Mouse (Mus musculus) lung, postnatal 0 days (tissue): ENCODE results near the gene Rpl7a. TPM values are rescaled to one million over a fixed set of nuclear protein-coding genes. Genes with fewer than 3 reads are reported as not detected.

Source experiments
- ATAC-seq: fragments of 200-750 bp; cut with Nextera tagmentation; 2 replicates; pipeline ENCODE4 v1.8.0; 2017; ENCODE audit warnings: moderate library complexity
- DNase-seq: peaks from one replicate; pipeline ENCODE4 v3.0.0-alpha.2; 2016; ENCODE audit warnings: low spot score
- H3K27ac ChIP-seq: fragments of 300-500 bp; sonication (generic); 2 replicates; pipeline ENCODE4 v1.5.1; 2014; ENCODE audit warnings: antibody characterized with exemption, mild to moderate bottlenecking, low read length, mixed read lengths
- H3K27me3 ChIP-seq: fragments of 300-500 bp; sonication (generic); replicated peaks from 2 replicates; pipeline ENCODE4 v1.6.1; 2014; ENCODE audit warnings: low read length, mixed read lengths; ENCODE audit not compliant: insufficient read depth
- H3K36me3 ChIP-seq: fragments of 300-500 bp; sonication (generic); 2 replicates; pipeline ENCODE4 v1.6.1; 2014; ENCODE audit warnings: low read length, mixed read lengths; ENCODE audit not compliant: insufficient read depth
- H3K4me1 ChIP-seq: fragments of 300-500 bp; sonication (generic); 2 replicates; pipeline ENCODE4 v1.6.1; 2014; ENCODE audit warnings: antibody characterized with exemption, low read depth, low read length, mixed read lengths; ENCODE audit not compliant: insufficient read depth
- H3K4me2 ChIP-seq: fragments of 300-500 bp; sonication (generic); replicated peaks from 2 replicates; pipeline ENCODE4 v1.6.1; 2014; ENCODE audit warnings: low read depth, mild to moderate bottlenecking, low read length, moderate library complexity, mixed read lengths
- H3K4me3 ChIP-seq: fragments of 300-500 bp; sonication (generic); 2 replicates; pipeline ENCODE4 v1.5.1; 2014; ENCODE audit warnings: low read depth, low read length
- H3K9ac ChIP-seq: fragments of 300-500 bp; sonication (generic); replicated peaks from 2 replicates; pipeline ENCODE4 v1.6.1; 2014; ENCODE audit warnings: low read depth, mild to moderate bottlenecking
- H3K9me3 ChIP-seq: fragments of 300-500 bp; sonication (generic); 2 replicates; pipeline ENCODE4 v1.6.1; 2016; ENCODE audit warnings: low read length, mixed read lengths
- CTCF ChIP-seq: IDR thresholded peaks from 2 replicates; pipeline ENCODE4 v1.5.1; 2016; ENCODE audit warnings: antibody characterized with exemption, mild to moderate bottlenecking
- EP300 ChIP-seq: IDR thresholded peaks from 2 replicates; pipeline ENCODE4 v1.6.1; 2016; ENCODE audit warnings: antibody characterized with exemption, mild to moderate bottlenecking, control low read depth
- WGBS: fragments of 180-500 bp; shearing (Covaris S2); extraction: QIAGEN DNeasy Blood & Tissue Kit; methylation state at CpG from one replicate; pipeline ENCODE4 v1.1.7; 2014; 5-methylcytosine and 5-hydroxymethylcytosine counted together
- polyA plus RNA-seq: library from polyadenylated mRNA; unstranded; fragments of >200 nt; fragmentation: Nextera tagmentation; extraction: Ambion mirVana; gene quantifications from 2 replicates; pipeline ENCODE4 v1.2.1, GENCODE M21; 2015

Gene Rpl7a
- polyA plus RNA-seq, 1 experiment from 2014 or later: 417 TPM

DNA sequence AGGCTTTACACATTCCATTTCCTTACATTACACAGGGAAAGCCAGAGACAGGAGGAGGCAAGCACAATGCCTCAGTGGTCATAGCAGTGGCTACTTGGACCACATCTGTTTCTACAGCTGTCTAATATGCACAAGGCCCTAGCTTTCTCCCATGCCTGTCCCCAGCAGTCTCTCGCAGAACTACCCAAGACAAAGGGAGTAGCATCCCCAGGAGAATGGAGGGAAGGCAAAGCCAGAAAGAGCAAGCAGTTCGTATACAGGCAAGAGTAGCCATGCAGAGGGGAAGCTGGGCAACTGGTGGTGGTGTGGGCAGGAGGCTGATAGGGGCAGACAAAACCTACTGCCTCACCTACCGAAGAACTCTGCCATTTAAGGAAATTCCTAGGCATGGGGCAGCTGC, 4.1 kb upstream of the Rpl7a start:
- no peaks in the 10 kb centered on the region for H3K9me3 ChIP-seq
- no peak overlapping the region for H3K27ac ChIP-seq
- 92% methylated on average over 3 of the region's 3 CpGs for WGBS
- 0 out of 2 replicates have a peak, but pooled peaks cover 4% of the 10 kb centered on the region for H3K36me3 ChIP-seq
- no peaks in the 10 kb centered on the region for H3K27me3 ChIP-seq
- H3K9ac ChIP-seq: no peak overlapping the region
- H3K4me2 ChIP-seq: no peak overlapping the region
- ATAC-seq (no peak), DNase-seq (no peak)
- TF ChIP-seq CTCF: no peak
- no peak for TF ChIP-seq EP300
- no peak overlapping the region for H3K4me3 ChIP-seq
- H3K4me1 ChIP-seq: peaks cover 26% of the 10 kb centered on the region; the same call in 1 of the 2 replicates

DNA sequence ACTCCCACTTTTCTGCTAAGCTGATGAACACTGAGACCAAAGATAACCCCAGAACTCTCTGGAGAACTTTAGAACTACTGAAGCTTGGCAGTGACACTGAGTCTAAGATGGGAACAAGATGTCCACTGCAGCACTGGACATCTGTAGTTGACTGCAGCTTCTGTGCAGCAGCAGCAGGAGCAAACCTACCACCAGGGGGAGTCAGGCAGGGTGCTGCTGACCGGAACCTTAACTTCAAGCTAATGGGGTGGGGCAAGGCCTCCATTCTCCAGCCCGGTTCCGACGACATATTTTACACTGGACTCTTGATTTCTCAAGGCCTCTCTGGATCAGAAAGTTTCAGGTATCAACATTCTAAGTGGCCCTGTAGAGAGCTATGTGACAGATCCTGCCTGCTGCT, 3.5 kb upstream of the Rpl7a start:
- Histone ChIP-seq H3K9me3 (no peaks in the 10 kb centered on the region), H3K27ac (no peak overlapping the region), H3K4me3 (no peak overlapping the region), H3K9ac (no peak overlapping the region), H3K27me3 (no peaks in the 10 kb centered on the region), H3K4me2 (no peak overlapping the region), H3K36me3 (0 out of 2 replicates have a peak, but pooled peaks cover 4% of the 10 kb centered on the region), H3K4me1 (peaks cover 23% of the 10 kb centered on the region; the same call in 1 of the 2 replicates)
- 29% methylated on average over 4 of the region's 4 CpGs for WGBS
- TF ChIP-seq EP300: no peak
- peak; percentile 87 for TF ChIP-seq CTCF
- DNase-seq (peak; percentile 82), ATAC-seq (no peak)

- Histone ChIP-seq H3K9me3 (no peaks in the 10 kb centered on the region), H3K4me2 (peak overlapping the region; percentile 73), H3K36me3 (peaks cover 17% of the 10 kb centered on the region), H3K27ac (no peak overlapping the region), H3K27me3 (no peaks in the 10 kb centered on the region), H3K9ac (0 out of 2 replicates have a peak overlapping the region, but pooled peaks have one; percentile 95), H3K4me3 (no peak overlapping the region), H3K4me1 (peaks cover 22% of the 10 kb centered on the region; the same call in 1 of the 2 replicates)
- ATAC-seq: no peak
- TF ChIP-seq EP300 (no peak), CTCF (no peak)
- DNase-seq: no peak
- WGBS: 71% methylated on average over 18 of the region's 18 CpGs
These were observed 1.7 kb upstream of the Rpl7a start for GRCm38 (mm10) chr2:26908710-26909386.

DNA sequence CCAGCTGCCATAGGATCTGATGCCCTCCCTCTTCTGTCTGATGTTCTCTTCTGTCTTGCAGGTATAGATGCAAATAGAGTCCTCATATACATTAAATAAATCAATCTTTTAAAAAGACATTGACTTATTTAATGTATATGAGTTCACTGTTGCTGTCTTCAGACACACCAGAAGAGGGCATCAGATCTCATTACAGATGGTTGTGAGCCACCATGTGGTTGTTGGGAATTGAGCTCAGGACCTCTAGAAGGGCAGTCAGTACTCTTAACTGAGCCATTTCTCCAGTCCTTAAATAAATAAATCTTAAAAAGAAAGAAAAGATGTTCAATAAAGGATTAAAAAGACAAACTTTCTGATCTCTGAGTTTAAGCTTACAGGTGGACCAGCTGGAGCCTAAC, 1.2 kb upstream of the Rpl7a start:
- peak overlapping the region; percentile 90 for H3K27ac ChIP-seq

DNA sequence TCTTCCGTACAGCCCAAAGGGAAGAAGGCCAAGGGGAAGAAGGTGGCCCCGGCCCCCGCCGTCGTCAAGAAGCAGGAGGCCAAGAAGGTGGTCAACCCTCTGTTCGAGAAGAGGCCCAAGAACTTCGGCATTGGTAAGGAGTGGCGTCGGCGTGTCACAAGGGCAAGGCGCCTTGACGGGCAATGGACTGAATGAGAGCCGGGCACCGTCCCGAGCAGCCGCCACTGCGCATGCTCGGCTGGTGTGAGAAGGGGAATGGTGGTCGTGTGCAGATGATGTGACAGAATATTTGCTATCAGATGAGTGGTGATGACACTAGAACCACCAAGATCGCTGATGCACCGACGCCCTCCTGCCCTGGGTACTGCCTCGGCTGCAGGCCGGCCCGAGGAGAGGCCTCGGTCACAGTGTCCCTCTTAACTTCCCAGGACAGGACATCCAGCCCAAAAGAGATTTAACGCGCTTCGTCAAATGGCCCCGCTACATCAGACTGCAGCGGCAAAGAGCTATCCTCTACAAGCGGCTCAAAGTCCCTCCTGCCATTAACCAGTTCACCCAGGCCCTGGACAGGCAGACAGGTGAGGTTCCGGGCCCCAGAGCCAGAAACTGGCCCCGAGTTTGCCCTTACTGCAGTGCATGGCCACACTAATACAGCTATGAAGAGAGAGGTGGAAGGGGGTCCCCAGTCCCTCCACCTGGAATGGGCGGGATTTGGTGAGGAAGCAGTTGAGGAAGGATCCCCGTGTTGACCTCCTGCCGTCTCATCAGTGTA, 616 bp downstream of the Rpl7a start:
- Histone ChIP-seq H3K4me2 (peak overlapping the region; percentile 85), H3K36me3 (peaks cover 14% of the 10 kb centered on the region), H3K27me3 (no peaks in the 10 kb centered on the region), H3K27ac (peak overlapping the region; percentile 90), H3K9me3 (no peaks in the 10 kb centered on the region), H3K4me3 (peak overlapping the region; percentile 76), H3K4me1 (peaks cover 30% of the 10 kb centered on the region), H3K9ac (peak overlapping the region; percentile 95)
- 2% methylated on average over 37 of the region's 37 CpGs for WGBS
- DNase-seq: peak; percentile 74
- TF ChIP-seq EP300 (no peak), CTCF (no peak)
- peak; percentile 54 for ATAC-seq

More for the DNA sequence above, 1.2 kb upstream of the Rpl7a start:
- H3K4me2 ChIP-seq: peak overlapping the region; percentile 73
- H3K4me1 ChIP-seq: peaks cover 22% of the 10 kb centered on the region; the same call in 1 of the 2 replicates
- H3K9ac ChIP-seq: peak overlapping the region; percentile 95
- DNase-seq (no peak), ATAC-seq (no peak)
- H3K36me3 ChIP-seq: peaks cover 18% of the 10 kb centered on the region
- no peaks in the 10 kb centered on the region for H3K9me3 ChIP-seq
- H3K4me3 ChIP-seq: peak overlapping the region; percentile 76
- no peak for TF ChIP-seq EP300
- no peak for TF ChIP-seq CTCF
- H3K27me3 ChIP-seq: no peaks in the 10 kb centered on the region

DNA sequence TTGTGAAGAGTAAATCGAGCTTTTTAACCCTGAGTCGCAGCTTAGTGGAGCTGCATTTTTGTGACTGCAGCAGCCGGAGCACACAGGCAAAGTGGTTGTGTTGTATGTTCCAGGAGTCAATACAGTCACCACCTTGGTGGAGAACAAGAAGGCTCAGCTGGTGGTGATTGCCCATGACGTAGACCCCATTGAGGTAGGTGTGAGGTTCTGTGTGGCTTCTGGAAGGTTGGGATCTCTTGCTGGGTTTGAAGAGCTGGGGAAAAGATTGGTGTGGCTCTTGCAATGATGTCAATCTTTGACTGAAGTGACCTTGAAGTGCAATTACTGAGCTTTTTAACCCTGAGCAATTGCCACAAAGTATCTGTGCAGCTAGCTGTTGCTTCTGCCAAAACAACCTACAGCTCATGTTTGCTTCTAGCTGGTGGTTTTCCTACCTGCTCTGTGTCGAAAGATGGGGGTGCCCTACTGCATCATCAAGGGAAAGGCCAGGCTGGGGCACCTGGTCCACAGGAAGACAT, 1.7 kb downstream of the Rpl7a start:
- Histone ChIP-seq H3K27ac (no peak overlapping the region), H3K9ac (peak overlapping the region; percentile 95), H3K4me1 (peaks cover 37% of the 10 kb centered on the region), H3K4me3 (peak overlapping the region; percentile 76; the same call in 1 of the 2 replicates), H3K27me3 (no peaks in the 10 kb centered on the region), H3K4me2 (peak overlapping the region; percentile 85; the same call in 1 of the 2 replicates), H3K36me3 (peaks cover 14% of the 10 kb centered on the region), H3K9me3 (no peaks in the 10 kb centered on the region)
- ATAC-seq: no peak
- no peak for DNase-seq
- WGBS: 61% methylated on average over 5 of the region's 5 CpGs
- no peak for TF ChIP-seq CTCF
- TF ChIP-seq EP300: no peak
